Mouse (Mus musculus) CH12.LX (cell line): ENCODE measurements around the gene Necap1. TPM values are rescaled to one million over a fixed set of nuclear protein-coding genes. Genes with fewer than 3 reads are reported as not detected.
A peak's percentile ranks its signal among the peaks of the same experiment; 100 is the strongest.

Source experiments
- DNase-seq: peaks from one replicate; pipeline ENCODE4 v3.0.0-alpha.2; 2013; ENCODE audit errors: extremely low read depth
- H3K27ac ChIP-seq: 2 replicates; pipeline ENCODE4 v1.5.1; 2012; ENCODE audit warnings: low read depth, mild to moderate bottlenecking, control low read depth, moderate library complexity; ENCODE audit not compliant: insufficient read depth
- H3K27me3 ChIP-seq: replicated peaks from 2 replicates; pipeline ENCODE3; 2012; ENCODE audit warnings: inconsistent platforms
- H3K36me3 ChIP-seq, 2 experiments: replicated peaks in 1 of 2; 2 replicates each; pipeline versions ENCODE3 to v1.6.1; 2012; ENCODE audit warnings: inconsistent platforms in 1 of 2, low read length in 1 of 2, mild to moderate bottlenecking in 1 of 2, mixed read lengths in 1 of 2, moderate library complexity in 1 of 2; ENCODE audit not compliant: control insufficient read depth in 1 of 2, insufficient read depth in 1 of 2
- H3K4me1 ChIP-seq, 2 experiments: 2 replicates each; pipeline ENCODE4 v1.6.1; 2012; ENCODE audit warnings: inconsistent platforms in 1 of 2, moderate library complexity in 1 of 2; ENCODE audit not compliant: insufficient read depth in 2 of 2, control insufficient read depth in 1 of 2
- H3K4me2 ChIP-seq: 2 replicates; pipeline ENCODE4 v1.6.1; 2012; ENCODE audit warnings: low read depth, mild to moderate bottlenecking, control low read depth; ENCODE audit not compliant: poor library complexity, insufficient read depth, severe bottlenecking
- H3K4me3 ChIP-seq, 3 experiments: fragments of 150-350 bp in 1 of 3; sonication (generic) in 1 of 3; replicated peaks in 1 of 3; 2 replicates each; pipeline versions ENCODE3 to v1.5.1; 2011 to 2012; ENCODE audit warnings: low read depth in 2 of 3, low read length in 2 of 3, mild to moderate bottlenecking in 2 of 3, moderate library complexity in 2 of 3, control low read depth in 1 of 3, improper control_type of control experiment in 1 of 3, inconsistent platforms in 1 of 3, mixed read lengths in 1 of 3; ENCODE audit not compliant: poor library complexity in 1 of 3
- H3K79me2 ChIP-seq: replicated peaks from 2 replicates; pipeline ENCODE4 v1.6.1; 2012; ENCODE audit warnings: mild to moderate bottlenecking, moderate library complexity; ENCODE audit not compliant: control insufficient read depth, poor library complexity, insufficient read depth, severe bottlenecking; ENCODE audit errors: extremely low read depth
- H3K9ac ChIP-seq: 2 replicates; pipeline ENCODE4 v1.6.1; 2012; ENCODE audit warnings: low read depth, mild to moderate bottlenecking, control low read depth, moderate library complexity; ENCODE audit not compliant: insufficient read depth
- H3K9me3 ChIP-seq: replicated peaks from 2 replicates; pipeline ENCODE3; 2012; ENCODE audit warnings: low read length, inconsistent platforms, mixed read lengths
- BHLHE40 ChIP-seq: IDR thresholded peaks from 2 replicates; pipeline ENCODE4 v1.6.1; 2011; ENCODE audit warnings: mild to moderate bottlenecking, low read depth, low read length, improper control_type of control experiment
- CHD1 ChIP-seq: IDR thresholded peaks from 2 replicates; pipeline ENCODE4 v1.6.1; 2012; ENCODE audit warnings: low read depth, low read length, improper control_type of control experiment, inconsistent platforms
- CTCF ChIP-seq, 2 experiments: IDR thresholded peaks in 1 of 2; conservative IDR thresholded peaks in 1 of 2; 2 replicates each; pipeline ENCODE4 v1.5.1; 2011 to 2012; ENCODE audit warnings: low read depth in 2 of 2, low read length in 2 of 2, improper control_type of control experiment in 1 of 2, inconsistent platforms in 1 of 2, mild to moderate bottlenecking in 1 of 2, moderate library complexity in 1 of 2
- E2F4 ChIP-seq: IDR thresholded peaks from 2 replicates; pipeline ENCODE4 v1.6.1; 2011; ENCODE audit warnings: low read depth, low read length, improper control_type of control experiment; ENCODE audit not compliant: insufficient replicate concordance
- EP300 ChIP-seq: IDR thresholded peaks from 2 replicates; pipeline ENCODE4 v1.6.1; 2011; ENCODE audit warnings: low read length, improper control_type of control experiment
- ETS1 ChIP-seq: conservative IDR thresholded peaks from 2 replicates; pipeline ENCODE4 v1.6.1; 2012; ENCODE audit warnings: low read depth, mild to moderate bottlenecking, inconsistent platforms, low read length, improper control_type of control experiment, moderate library complexity
- GABPA ChIP-seq: IDR thresholded peaks from 2 replicates; pipeline ENCODE4 v1.6.1; 2012; ENCODE audit warnings: low read depth, low read length, improper control_type of control experiment, inconsistent platforms; ENCODE audit not compliant: insufficient replicate concordance
- HCFC1 ChIP-seq: IDR thresholded peaks from 2 replicates; pipeline ENCODE4 v1.6.1; 2012; ENCODE audit warnings: low read depth, mild to moderate bottlenecking, inconsistent platforms, low read length, improper control_type of control experiment
- IRF4 ChIP-seq: IDR thresholded peaks from 2 replicates; pipeline ENCODE4 v1.6.1; 2014; ENCODE audit warnings: low read depth, mild to moderate bottlenecking, inconsistent platforms, low read length, improper control_type of control experiment
- JUN ChIP-seq: IDR thresholded peaks from 2 replicates; pipeline ENCODE4 v1.6.1; 2011; ENCODE audit warnings: low read depth, mild to moderate bottlenecking, low read length, improper control_type of control experiment, moderate library complexity; ENCODE audit not compliant: insufficient read depth
- JUND ChIP-seq: conservative IDR thresholded peaks from 2 replicates; pipeline ENCODE4 v1.6.1; 2011; ENCODE audit warnings: low read depth, low read length, improper control_type of control experiment
- KAT2A ChIP-seq: IDR thresholded peaks from 2 replicates; pipeline ENCODE4 v1.6.1; 2012; ENCODE audit warnings: low read length, improper control_type of control experiment, inconsistent platforms; ENCODE audit not compliant: insufficient replicate concordance
- MAFK ChIP-seq: IDR thresholded peaks from 2 replicates; pipeline ENCODE4 v1.6.1; 2011; ENCODE audit warnings: low read length, improper control_type of control experiment; ENCODE audit not compliant: insufficient replicate concordance
- MAZ ChIP-seq: IDR thresholded peaks from 2 replicates; pipeline ENCODE4 v1.6.1; 2012; ENCODE audit warnings: low read depth, mild to moderate bottlenecking, inconsistent platforms, low read length, improper control_type of control experiment, moderate library complexity
- MEF2A ChIP-seq: IDR thresholded peaks from 2 replicates; pipeline ENCODE4 v1.6.1; 2014; ENCODE audit warnings: low read depth, mild to moderate bottlenecking, inconsistent platforms, low read length, improper control_type of control experiment, borderline replicate concordance
- MXI1 ChIP-seq: IDR thresholded peaks from 2 replicates; pipeline ENCODE4 v1.6.1; 2011; ENCODE audit warnings: mild to moderate bottlenecking, low read depth, low read length, improper control_type of control experiment
- MYC ChIP-seq: IDR thresholded peaks from 2 replicates; pipeline ENCODE4 v1.6.1; 2011; ENCODE audit warnings: low read depth, mild to moderate bottlenecking, improper control_type of control experiment, low read length
- PAX5 ChIP-seq: IDR thresholded peaks from 2 replicates; pipeline ENCODE4 v1.6.1; 2012; ENCODE audit warnings: low read length, inconsistent platforms, mixed read lengths
- POLR2AphosphoS2 ChIP-seq: IDR thresholded peaks from 2 replicates; pipeline ENCODE4 v1.6.1; 2011; ENCODE audit warnings: low read depth, low read length, improper control_type of control experiment
- RAD21 ChIP-seq: IDR thresholded peaks from 2 replicates; pipeline ENCODE4 v1.6.1; 2011; ENCODE audit warnings: low read depth, mild to moderate bottlenecking, low read length, improper control_type of control experiment, moderate library complexity
- RCOR1 ChIP-seq: conservative IDR thresholded peaks from 2 replicates; pipeline ENCODE4 v1.6.1; 2012; ENCODE audit warnings: low read depth, mild to moderate bottlenecking, inconsistent platforms, low read length, improper control_type of control experiment
- SIN3A ChIP-seq: IDR thresholded peaks from 2 replicates; pipeline ENCODE4 v1.6.1; 2012; ENCODE audit warnings: low read length, improper control_type of control experiment, inconsistent platforms
- SMC3 ChIP-seq: IDR thresholded peaks from 2 replicates; pipeline ENCODE4 v1.6.1; 2011; ENCODE audit warnings: low read depth, low read length, improper control_type of control experiment
- TBP ChIP-seq: conservative IDR thresholded peaks from 2 replicates; pipeline ENCODE4 v1.6.1; 2011; ENCODE audit warnings: low read depth, low read length, improper control_type of control experiment
- TCF12 ChIP-seq: IDR thresholded peaks from 2 replicates; pipeline ENCODE4 v1.6.1; 2014; ENCODE audit warnings: low read depth, mild to moderate bottlenecking, inconsistent platforms, low read length, improper control_type of control experiment
- UBTF ChIP-seq: IDR thresholded peaks from 2 replicates; pipeline ENCODE4 v1.6.1; 2012; ENCODE audit warnings: low read depth, mild to moderate bottlenecking, inconsistent platforms, low read length, improper control_type of control experiment, moderate library complexity
- USF1 ChIP-seq: IDR thresholded peaks from 2 replicates; pipeline ENCODE4 v1.6.1; 2014; ENCODE audit warnings: low read depth, mild to moderate bottlenecking, inconsistent platforms, low read length, improper control_type of control experiment
- USF2 ChIP-seq: conservative IDR thresholded peaks from 2 replicates; pipeline ENCODE4 v1.6.1; 2011; ENCODE audit warnings: low read depth, low read length, improper control_type of control experiment
- ZC3H11A ChIP-seq: IDR thresholded peaks from 2 replicates; pipeline ENCODE4 v1.6.1; 2012; ENCODE audit warnings: low read depth, mild to moderate bottlenecking, inconsistent platforms, low read length, improper control_type of control experiment
- ZKSCAN1 ChIP-seq: IDR thresholded peaks from 2 replicates; pipeline ENCODE4 v1.6.1; 2012; ENCODE audit warnings: low read depth, inconsistent platforms, low read length, improper control_type of control experiment, borderline replicate concordance
- ZMIZ1 ChIP-seq: IDR thresholded peaks from 2 replicates; pipeline ENCODE4 v1.6.1; 2012; ENCODE audit warnings: low read depth, mild to moderate bottlenecking, inconsistent platforms, low read length, improper control_type of control experiment
- dilution Hi-C: fragments of 300-500 bp; cut with MboI; formaldehyde crosslinking; loops from 2 replicates; pipeline ENCODE4 v1.14.3; 2020; ENCODE audit warnings: low sequenced_read_pairs; ENCODE audit not compliant: extremely low pct_unique_long_range_greater_than_20kb, extremely low pct_ligation_motif_present
- in situ Hi-C: fragments of 300-500 bp; cut with MboI; formaldehyde crosslinking; loops from 3 replicates; pipeline ENCODE4 v1.14.3; 2019; ENCODE audit warnings: low sequenced_read_pairs, low pct_ligation_motif_present, low pct_unique_long_range_greater_than_20kb, mixed read lengths
- polyA plus RNA-seq: library from polyadenylated mRNA; unstranded; fragments of >175 nt; gene quantifications from 2 replicates; pipeline ENCODE4 v1.2.1, GENCODE M21; 2012; ENCODE audit warnings: low read depth; ENCODE audit not compliant: insufficient read length
- total RNA-seq, 2 experiments: library from RNA; depleted of rRNA; stranded (reverse); fragments of 300-350 nt in 1 of 2; fragments of >200 nt in 1 of 2; gene quantifications; 2 replicates each; pipeline ENCODE4 v1.2.3; 2012 to 2014

Necap1 gene
- total and polyA plus RNA-seq, 3 experiments, result 12.7 to 29.5 (median 26.9) TPM

DNA sequence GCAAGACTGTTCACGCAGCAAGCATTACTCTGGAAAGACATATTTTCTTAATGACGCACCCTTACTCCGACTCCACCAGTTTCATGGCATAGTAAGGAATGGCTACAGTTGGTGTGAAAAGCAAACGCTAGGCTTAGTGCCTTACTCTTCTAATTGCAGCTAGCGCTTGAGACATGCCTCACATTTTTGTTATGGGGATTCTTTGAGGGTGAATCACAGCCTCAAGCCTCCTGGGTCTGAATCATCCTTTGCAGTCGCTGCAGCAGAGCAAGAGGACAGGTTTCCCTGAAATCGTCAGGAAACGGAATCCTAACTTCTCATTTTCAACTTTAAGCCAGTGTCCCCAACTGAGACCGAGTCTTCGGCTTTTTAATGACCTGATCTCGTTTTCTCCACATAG lies 4.4 kb upstream of the Necap1 start:
- H3K4me1 ChIP-seq, result peaks cover 11 to 35% of the 10 kb centered on the region in 2 experiments; a peak in 3 of 4 replicates
- DNase-seq, result no peak
- TF ChIP-seq MXI1 (no peak), MYC (no peak), BHLHE40 (no peak)
- TF ChIP-seq, all 38 proteins: peak for 0
- Histone ChIP-seq H3K27ac (no peak overlapping the region), H3K9me3 (no peaks in the 10 kb centered on the region), H3K36me3 (no peaks in the 10 kb centered on the region), H3K4me2 (no peak overlapping the region), H3K79me2 (peaks cover 5% of the 10 kb centered on the region), H3K9ac (no peak overlapping the region), H3K27me3 (no peaks in the 10 kb centered on the region), H3K4me3 (no peak overlapping the region)
- in situ Hi-C loops, result loop anchor here (5.0 kb wide), 1 partner anchor 63 kb away; no protein-coding TSS in a partner anchor
- dilution Hi-C loops, result no loop called here

DNA sequence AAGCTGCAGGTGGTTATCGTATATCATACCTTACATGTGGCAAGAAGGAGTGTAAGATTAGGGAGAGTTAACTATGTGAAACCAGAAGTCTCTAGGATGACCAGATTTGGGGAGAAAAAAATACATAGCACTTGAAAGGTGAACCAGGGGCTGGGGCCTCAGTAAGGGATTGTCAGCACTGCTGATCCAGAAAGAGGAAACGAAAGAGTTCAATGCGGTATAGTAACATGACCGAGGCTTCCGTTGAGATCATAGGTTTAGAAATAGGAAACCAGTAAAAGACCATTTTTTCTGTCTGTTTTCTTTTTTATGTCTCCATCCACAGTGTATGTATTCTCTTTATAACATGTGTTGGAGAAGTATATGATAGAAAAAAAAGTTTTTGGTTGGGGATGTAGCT lies 1.5 kb upstream of the Necap1 start:
- peak overlapping the region; percentile 94 for H3K27ac ChIP-seq
- H3K27me3 ChIP-seq, result no peaks in the 10 kb centered on the region
- H3K36me3 ChIP-seq, result peaks cover 11 to 21% of the 10 kb centered on the region in 2 experiments
- dilution Hi-C loops (no loop called here), in situ Hi-C loops (loop anchor here (5.0 kb wide), 1 partner anchor 65 kb away; no protein-coding TSS in a partner anchor)
- no peak overlapping the region for H3K4me3 ChIP-seq
- peaks cover 34% of the 10 kb centered on the region for H3K79me2 ChIP-seq
- H3K4me1 ChIP-seq, result peaks cover 18 to 60% of the 10 kb centered on the region in 2 experiments; a peak in 3 of 4 replicates
- peak overlapping the region; percentile 62; the same call in 1 of the 2 replicates for H3K4me2 ChIP-seq
- H3K9me3 ChIP-seq, result no peaks in the 10 kb centered on the region
- peak overlapping the region; percentile 48; the same call in 1 of the 2 replicates for H3K9ac ChIP-seq
- peak; percentile 94 for DNase-seq
- TF ChIP-seq RCOR1 (peak; percentile 78; the same call in 1 of the 2 replicates), CHD1 (no peak), GABPA (no peak), IRF4 (peak; percentile 98), KAT2A (0 out of 2 replicates have a peak, but pooled peaks have one; percentile 55), PAX5 (no peak), MAZ (peak; percentile 82), ETS1 (peak; percentile 97), RAD21 (no peak; the same call in 1 of the 2 replicates), MAFK (peak; percentile 77), POLR2AphosphoS2 (no peak), MXI1 (peak; percentile 56; the same call in 1 of the 2 replicates), MYC (peak; percentile 85), CTCF (conservative IDR thresholded peaks at IDR 0.05 in 1 of 2, IDR thresholded peaks at IDR 0.05 in 1 of 2; ENCODE audit: low read depth in 2 of 2, low read length in 2 of 2) (no peak), TCF12 (peak; percentile 92), TBP (peak; percentile 83; the same call in 1 of the 2 replicates), JUN (peak; percentile 100), SMC3 (no peak), ZC3H11A (no peak), EP300 (peak; percentile 99), JUND (peak; percentile 93), USF1 (no peak), HCFC1 (peak; percentile 41; the same call in 1 of the 2 replicates), E2F4 (peak; percentile 58; the same call in 1 of the 2 replicates), ZKSCAN1 (no peak), MEF2A (peak; percentile 100), ZMIZ1 (0 out of 2 replicates have a peak, but pooled peaks have one; percentile 24), BHLHE40 (peak; percentile 90), USF2 (no peak), SIN3A (peak; percentile 71; the same call in 1 of the 2 replicates), UBTF (no peak)
